Mouse (Mus musculus): ENCODE data around the gene Sh3d19.

DNA sequence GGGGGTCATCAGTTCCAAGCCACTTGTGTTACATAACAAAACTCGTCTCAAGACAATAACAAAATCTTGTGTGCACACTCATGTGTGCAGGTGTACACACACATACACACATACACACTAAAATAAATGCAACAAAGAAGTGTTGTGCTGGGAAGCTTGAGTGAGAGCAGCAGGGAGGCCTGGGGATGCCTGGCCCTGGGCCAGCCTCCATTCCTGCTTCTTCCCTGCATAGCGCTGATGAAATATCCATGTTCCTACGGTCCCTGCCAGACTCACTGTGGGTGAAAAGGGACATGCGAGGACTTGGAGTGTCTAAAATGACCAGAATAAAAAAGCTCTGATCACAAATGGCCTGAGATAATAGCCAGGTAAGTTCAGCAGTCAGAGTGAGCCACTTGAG, 59.7 kb downstream of the Sh3d19 start:
- TF ChIP-seq CTCF (IDR thresholded peaks at IDR 0.05; ENCODE audit: low read depth, low read length) (no peak), TAL1 (conservative IDR thresholded peaks at IDR 0.05; ENCODE audit: low read depth, low read length) (no peak), GATA1 (IDR thresholded peaks at IDR 0.05; ENCODE audit: borderline replicate concordance, low read length) (no peak), GATA2 (IDR thresholded peaks at IDR 0.05; ENCODE audit: borderline replicate concordance, low read depth, low read length) (no peak)

Data from G1E (cell line).